Mouse (Mus musculus) embryonic fibroblast, embryonic 13.5 days (primary cell): Measurements from ENCODE around the gene Ecsit.

ENCODE experiments used
- CTCF ChIP-seq: IDR thresholded peaks from 2 replicates; pipeline ENCODE4 v1.5.1; 2011; ENCODE audit warnings: mild to moderate bottlenecking, control low read depth, low read length, moderate library complexity, borderline replicate concordance; ENCODE audit not compliant: insufficient read depth
- POLR2A ChIP-seq: IDR thresholded peaks from 2 replicates; pipeline ENCODE4 v1.6.1; 2011; ENCODE audit warnings: low read depth, mild to moderate bottlenecking, control low read depth, low read length, moderate library complexity

GRCm38 (mm10) chr9:22121545-22121944, 36.3 kb upstream of the Ecsit start:
- TF ChIP-seq CTCF (no peak), POLR2A (no peak)
